Mouse (Mus musculus) fat pad, adult 2 months (tissue): ENCODE measurements around the gene Lrch4.
"Not testable (repeated sequence)": the region's sequence is repeated elsewhere in the genome, so short reads cannot be mapped to it uniquely, and the experiment has no call there.

Experiments
- DNase-seq: peaks from one replicate; pipeline ENCODE4 v3.0.0-alpha.2; 2011; ENCODE audit warnings: low read depth, low spot score; ENCODE audit errors: extremely low read depth

The Lrch4 gene

GRCm38 (mm10) chr5:137611245-137611602 is 17.7 kb upstream of the Lrch4 start:
- no peak for DNase-seq

DNA sequence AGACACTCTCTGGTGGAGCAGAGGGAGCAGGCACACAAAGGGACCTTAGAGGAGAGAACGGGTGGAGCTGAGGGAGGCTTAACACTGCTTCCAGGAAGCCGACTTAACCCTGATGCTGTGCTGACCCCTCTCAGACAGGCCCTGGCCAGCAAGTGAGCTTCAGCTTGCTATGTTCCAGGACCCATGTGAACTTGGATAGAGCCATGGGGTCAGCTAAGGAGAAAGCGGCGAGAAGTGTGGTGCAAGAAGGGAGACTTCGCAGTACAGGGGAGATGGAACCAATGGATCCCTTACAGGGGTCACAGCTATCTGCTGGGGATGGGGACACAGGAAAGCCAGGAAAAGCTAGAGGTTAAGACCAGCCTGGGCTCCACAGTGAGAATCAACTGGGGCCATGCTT is 15.8 kb upstream of the Lrch4 start:
- no peak for DNase-seq

- DNase-seq, result no peak
These were observed 15.4 kb upstream of the Lrch4 start, which contains the start of gene Pcolce for GRCm38 (mm10) chr5:137613550-137613949. Gene Pcolce (minus strand): TSS chr5:137613784.

DNA sequence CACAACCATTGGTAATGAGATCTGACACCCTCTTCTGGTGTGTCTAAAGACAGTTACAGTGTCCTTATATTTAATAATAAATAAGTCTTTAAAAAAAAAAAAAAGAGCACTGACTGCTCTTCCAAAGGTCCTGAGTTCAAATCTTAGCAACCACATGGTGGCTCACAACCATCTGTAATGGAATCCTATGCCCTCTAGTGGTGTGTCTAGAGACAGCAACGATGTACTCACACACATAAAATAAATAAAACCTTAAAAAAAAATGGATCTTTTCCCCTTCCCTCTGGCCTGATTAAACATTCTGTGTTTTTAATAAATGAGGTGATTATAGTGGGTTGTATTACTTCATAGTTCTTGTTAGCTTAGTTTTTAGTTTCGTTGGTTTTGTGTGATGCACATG is 14.0 kb upstream of the Lrch4 start:
- not testable (repeated sequence) for DNase-seq

DNA sequence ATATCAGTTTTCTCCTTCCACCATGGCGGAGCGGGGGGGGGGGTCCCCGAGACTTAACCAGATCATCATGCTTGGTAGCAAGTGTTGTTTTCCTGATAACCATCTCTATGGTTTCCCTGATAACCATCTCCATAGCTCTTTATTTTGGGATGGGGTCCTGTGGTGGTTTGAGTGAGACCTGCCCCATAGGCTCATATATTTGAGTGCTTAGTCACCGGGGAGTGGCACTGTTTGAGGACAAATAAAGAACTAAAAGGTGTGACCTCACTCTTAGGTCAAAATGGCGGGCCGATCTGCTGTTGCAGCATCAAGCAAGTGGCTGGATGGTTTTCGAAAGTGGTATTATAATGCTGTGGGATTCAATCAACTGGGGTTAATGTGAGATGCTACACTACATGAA is 13.6 kb upstream of the Lrch4 start:
- no peak for DNase-seq

GRCm38 (mm10) chr5:137623937-137624530 is 4.9 kb upstream of the Lrch4 start:
- no peak for DNase-seq

GRCm38 (mm10) chr5:137627991-137628390 is 930 bp upstream of the Lrch4 start:
- no peak for DNase-seq

DNA sequence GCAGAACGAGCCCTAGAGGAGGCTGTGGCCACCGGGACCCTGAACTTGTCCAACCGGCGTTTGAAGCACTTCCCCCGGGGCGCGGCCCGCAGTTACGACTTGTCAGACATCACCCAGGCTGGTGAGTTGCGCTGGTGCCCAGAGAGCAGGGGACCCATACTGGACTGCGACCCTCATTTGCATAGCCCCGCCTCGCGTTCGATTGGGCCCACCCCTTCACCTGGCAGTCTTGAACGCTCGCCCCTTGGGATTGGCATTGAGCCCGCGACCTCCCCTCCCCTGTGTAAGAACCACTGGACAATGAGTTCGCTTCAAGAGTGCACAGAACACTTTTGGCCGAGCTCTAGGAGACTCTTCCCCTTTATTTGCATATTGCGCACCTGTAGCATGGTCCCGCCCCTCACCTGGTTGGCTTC is 393 bp downstream of the Lrch4 start:
- DNase-seq, result no peak

DNA sequence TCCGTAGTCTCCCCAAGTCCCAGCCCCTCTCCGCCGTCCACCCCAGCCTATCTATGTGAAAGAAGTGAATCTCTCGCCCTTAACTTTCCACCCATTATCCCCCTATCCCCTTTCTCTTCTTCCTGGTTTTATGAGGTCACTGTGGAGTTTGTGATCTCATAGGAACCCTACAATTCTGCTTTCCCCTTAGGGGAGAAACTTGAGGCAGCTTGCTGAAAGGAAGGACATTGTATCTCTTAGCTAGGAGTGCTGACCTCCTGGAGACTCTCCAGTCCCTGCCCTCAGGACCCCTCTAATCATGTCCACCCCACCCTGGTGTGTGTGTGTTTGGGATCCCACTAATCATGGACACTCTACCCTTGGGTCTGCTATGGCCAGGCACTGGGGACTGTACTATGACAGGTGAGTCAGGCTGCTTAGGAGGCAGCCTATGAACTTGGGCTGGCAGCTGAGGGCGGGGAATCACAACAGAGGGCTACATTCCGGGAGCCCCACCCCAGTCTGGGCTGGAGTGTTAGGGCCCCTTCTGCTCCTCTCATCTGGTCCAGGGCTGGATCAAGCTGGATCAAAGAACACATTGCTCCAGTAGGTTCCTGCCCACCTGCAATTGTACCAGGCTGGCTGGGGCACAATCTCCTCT is 1.1 kb downstream of the Lrch4 start:
- no peak for DNase-seq

DNA sequence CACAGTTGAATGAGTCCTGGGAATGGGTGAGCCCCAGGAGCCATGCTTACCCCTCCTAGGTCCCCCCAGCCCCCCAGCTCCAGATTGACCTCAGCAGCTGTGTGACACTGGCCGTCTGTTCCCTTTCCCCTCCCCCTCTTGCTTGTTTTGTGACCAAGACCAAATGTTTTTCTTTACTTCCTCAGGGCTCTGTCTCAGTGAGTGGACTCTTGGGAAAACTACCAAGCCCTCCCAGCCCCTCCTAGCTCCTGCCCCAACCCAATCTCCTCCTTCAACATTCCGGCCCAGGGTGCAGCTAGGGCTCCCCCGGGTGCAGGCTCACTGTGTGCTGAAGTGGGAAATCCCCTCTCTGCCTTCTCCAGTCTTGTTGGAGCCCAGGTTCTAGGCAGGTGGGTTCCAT is 1.7 kb downstream of the Lrch4 start:
- DNase-seq, result no peak

GRCm38 (mm10) chr5:137631171-137631570 is 2.2 kb downstream of the Lrch4 start:
- no peak for DNase-seq

- no peak for DNase-seq
These were observed 2.7 kb downstream of the Lrch4 start for GRCm38 (mm10) chr5:137631591-137631990.

GRCm38 (mm10) chr5:137633397-137634084 is 4.6 kb downstream of the Lrch4 start:
- DNase-seq, result no peak

DNA sequence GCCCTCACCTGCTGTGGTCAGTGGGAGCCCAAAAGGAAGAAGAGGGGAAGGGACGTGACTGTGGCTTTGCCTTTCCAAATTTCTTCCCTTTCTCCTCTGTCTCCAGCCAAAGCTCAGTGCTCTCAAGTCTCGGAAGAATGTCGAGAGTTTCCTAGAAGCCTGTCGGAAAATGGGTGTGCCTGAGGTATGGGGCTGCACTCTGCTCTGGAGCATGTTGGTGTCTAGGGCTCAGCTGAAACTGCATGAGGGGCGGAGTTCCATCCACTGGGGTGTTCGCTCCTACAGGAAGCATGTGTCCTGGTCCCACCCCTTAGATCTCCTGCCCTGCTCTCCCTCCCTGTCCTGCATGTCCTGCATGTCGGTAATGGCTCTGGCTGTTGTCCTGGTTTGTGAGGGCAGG is 10.6 kb downstream of the Lrch4 start:
- no peak for DNase-seq

DNA sequence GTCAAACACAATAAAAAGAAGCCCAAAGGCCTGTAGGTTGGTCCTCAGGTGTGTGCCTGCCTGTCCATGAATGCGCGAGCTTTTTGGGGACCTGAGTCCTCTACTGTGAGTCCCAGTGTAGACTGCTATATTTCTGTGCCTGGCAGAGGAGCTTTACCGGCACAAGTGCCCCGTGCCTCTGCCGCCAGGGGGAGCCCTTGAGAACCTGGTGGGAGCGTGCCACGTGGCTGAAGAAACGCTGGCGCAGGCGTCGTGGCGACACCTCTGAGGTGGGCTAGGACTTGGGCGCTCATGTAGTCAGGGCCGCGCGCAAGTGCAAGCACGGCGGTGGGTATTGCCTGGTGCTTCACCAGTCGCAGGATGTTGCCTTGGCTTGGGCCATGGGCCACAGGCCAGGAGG is 12.1 kb downstream of the Lrch4 start, which contains the start of gene Sap25:
Sap25 (plus strand) TSS at position 281 of the 400 bp plus-strand sequence.
- no peak for DNase-seq

DNA sequence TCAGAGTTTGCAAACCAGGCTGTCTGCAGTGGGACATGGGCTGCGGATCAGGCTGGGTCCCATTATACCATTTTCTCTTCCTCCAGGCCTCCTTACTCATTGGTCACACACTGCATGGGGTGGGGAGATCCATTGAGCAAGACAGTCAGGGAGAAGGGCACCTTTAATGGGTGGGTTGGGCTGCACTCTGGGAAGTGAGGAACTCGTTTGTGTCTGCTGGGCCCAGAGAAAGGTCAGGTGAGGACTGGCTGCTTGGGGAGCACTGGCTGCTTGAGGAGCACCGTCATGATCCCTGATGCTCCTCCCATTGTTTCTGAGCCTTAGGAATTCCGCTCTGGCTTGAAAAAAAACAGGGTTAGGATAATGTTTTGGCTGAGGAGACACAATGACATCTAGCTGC is 14.0 kb downstream of the Lrch4 start:
- DNase-seq, result no peak

GRCm38 (mm10) chr5:137644484-137644883 is 15.6 kb downstream of the Lrch4 start:
- no peak for DNase-seq

GRCm38 (mm10) chr5:137645091-137645651 is 16.2 kb downstream of the Lrch4 start:
- DNase-seq, result no peak

DNA sequence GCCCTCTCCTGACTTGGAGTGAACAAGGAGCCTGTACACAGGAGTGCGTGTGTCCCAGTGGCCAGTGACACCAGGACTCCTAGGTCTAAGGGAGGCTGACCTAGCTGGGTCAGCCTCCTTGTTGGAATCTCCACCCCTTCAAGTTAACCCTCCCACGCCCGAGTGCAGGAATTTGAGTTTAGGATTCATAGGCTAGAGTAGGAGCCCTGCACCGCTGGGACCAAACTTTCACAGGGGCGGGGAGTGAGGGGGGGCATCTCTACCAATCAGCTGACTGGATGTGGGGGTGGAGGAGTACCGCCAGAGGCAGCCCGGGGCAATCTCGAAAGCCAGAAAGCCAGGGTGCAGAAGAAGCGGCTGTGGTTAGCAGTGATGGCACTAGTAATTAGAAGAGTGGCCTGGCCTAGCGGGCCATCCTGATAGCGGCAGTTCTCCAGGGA is 16.8 kb downstream of the Lrch4 start, which contains the start of gene Irs3:
Irs3 (minus strand) TSS at position 63 of the 440 bp plus-strand sequence.
- no peak for DNase-seq

GRCm38 (mm10) chr5:137647827-137648601 is 19.1 kb downstream of the Lrch4 start:
- DNase-seq, result no peak

DNA sequence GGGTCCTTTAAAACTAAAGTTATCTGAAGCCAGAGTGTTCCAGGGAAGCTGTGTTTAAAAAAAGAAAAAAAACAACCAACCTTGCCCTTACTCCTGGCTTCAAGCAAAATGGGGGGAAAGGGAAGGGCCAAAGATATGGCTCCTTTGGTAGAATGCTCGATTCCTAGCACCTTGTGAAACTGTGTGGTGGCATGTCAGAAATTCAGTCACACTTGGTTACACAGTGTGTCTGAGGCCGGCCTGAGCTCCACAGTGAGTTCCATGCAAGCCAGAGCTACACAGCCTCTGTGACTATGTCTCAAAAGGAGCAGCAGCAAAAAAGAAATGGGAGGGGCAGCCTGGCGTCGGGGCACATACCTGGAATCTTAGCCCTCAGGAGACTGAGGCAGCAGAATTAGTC is 20.3 kb downstream of the Lrch4 start:
- DNase-seq, result no peak
